Mouse (Mus musculus): Measurements from ENCODE around the gene Iqcn. TPM values are rescaled to one million over a fixed set of nuclear protein-coding genes. Genes with fewer than 3 reads are reported as not detected.

The Iqcn gene
- polyA plus RNA-seq, 1 experiment from 2014 or later = 0.07 TPM

DNA sequence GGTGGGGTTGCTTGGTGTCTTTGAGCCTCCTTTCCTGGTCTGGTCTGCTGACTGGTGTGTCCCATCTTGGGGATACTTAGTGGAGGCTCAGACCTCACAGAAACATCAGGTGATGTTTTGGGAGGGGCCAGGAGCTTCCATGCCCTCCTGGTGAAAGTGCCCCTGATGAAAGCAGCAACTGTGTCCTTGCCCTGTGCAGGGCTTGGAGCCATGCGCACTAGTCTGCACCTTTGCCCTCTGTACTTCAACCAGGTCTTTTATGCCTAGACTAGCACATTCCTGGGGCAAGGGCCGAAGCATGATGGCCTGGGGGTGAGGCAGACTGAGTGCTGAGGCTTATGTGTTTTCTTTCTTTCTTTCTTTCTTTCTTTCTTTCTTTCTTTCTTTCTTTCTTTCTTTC, 37.7 kb upstream of the Iqcn start:
- H3K36me3 ChIP-seq = no peaks in the 10 kb centered on the region
- peaks cover 2% of the 10 kb centered on the region; the same call in 1 of the 2 replicates for H3K4me1 ChIP-seq
- H3K27ac ChIP-seq = no peak overlapping the region
- H3K9ac ChIP-seq = no peak overlapping the region
- H3K4me2 ChIP-seq = no peak overlapping the region
- 39% methylated on average over 2 of the region's 2 CpGs for WGBS
- no peak overlapping the region for H3K4me3 ChIP-seq
- H3K27me3 ChIP-seq = no peaks in the 10 kb centered on the region
- H3K9me3 ChIP-seq = no peaks in the 10 kb centered on the region
- ATAC-seq (ENCODE audit: insufficient number of reproducible peaks, insufficient read depth, low FRiP score, low TSS enrichment, low read depth) = no peak

DNA sequence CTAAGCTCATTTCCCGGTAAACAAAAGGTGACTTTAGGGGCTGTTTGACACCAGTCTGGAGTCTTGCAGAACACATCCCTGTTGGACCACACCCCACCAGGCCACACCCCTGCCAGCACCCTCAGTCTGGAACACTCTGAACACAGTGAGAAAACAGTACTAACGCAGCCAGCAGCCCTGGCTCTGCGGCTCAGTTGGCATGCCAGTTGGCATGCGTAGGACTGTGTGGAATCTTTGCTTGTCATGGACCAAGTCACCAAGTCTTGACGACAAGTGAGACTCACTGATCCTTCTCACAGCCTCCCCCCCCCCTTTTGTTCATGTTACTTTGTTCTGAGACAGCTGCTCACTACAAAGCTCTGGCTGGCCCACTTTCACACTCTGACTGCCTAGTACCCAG, 36.2 kb upstream of the Iqcn start:
- no peak for ATAC-seq (ENCODE audit: insufficient number of reproducible peaks, insufficient read depth, low FRiP score, low TSS enrichment, low read depth)
- H3K27me3 ChIP-seq = no peaks in the 10 kb centered on the region
- no peak overlapping the region for H3K4me2 ChIP-seq
- no peaks in the 10 kb centered on the region for H3K9me3 ChIP-seq
- H3K4me3 ChIP-seq = no peak overlapping the region
- WGBS = 71% methylated on average over 5 of the region's 5 CpGs
- no peaks in the 10 kb centered on the region for H3K36me3 ChIP-seq
- no peak overlapping the region for H3K27ac ChIP-seq
- H3K4me1 ChIP-seq = no peaks in the 10 kb centered on the region
- H3K9ac ChIP-seq = no peak overlapping the region

DNA sequence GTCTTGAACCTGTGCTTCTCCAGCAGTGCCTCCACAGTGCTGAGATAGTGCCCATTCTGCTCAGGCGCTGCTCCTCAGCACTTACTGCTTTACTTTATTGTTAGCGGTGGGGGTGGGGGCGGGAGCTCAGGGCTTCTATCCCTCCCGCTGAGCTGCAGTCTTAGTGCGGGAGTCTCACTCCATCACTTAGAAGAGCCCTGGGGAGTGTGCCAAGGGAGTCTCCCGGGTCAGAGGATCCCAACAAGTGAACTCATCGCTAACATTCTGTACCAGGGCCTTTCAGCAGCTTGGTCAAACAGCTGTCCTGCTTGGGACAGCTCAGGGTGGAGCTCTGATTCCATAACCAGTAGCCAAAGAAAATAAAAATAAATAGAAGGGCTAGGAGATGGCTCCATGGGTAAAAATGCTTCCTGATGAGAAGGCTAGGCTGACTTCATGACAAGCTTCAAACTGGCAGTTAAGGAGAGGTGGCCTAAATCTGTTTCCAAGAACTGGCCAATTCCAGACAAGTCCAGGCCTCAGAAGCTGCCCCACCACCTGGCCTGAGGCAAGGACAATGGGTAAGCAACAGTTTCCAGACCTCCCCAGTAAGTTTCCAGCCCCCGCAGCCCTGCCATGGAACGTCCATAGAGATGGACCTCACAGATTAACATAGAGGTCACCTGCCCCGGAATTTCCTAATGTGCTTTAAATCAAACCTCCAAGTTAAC, 31.5 kb upstream of the Iqcn start:
- H3K36me3 ChIP-seq = peaks cover 8% of the 10 kb centered on the region; the same call in 1 of the 2 replicates
- H3K4me1 ChIP-seq = peaks cover 18% of the 10 kb centered on the region
- ATAC-seq (ENCODE audit: insufficient number of reproducible peaks, insufficient read depth, low FRiP score, low TSS enrichment, low read depth) = no peak
- 66% methylated on average over 10 of the region's 10 CpGs for WGBS
- H3K9me3 ChIP-seq = no peaks in the 10 kb centered on the region
- H3K9ac ChIP-seq = 0 out of 2 replicates have a peak overlapping the region, but pooled peaks have one; percentile 16
- no peak overlapping the region for H3K4me2 ChIP-seq
- H3K27ac ChIP-seq = no peak overlapping the region
- no peak overlapping the region for H3K4me3 ChIP-seq
- H3K27me3 ChIP-seq = no peaks in the 10 kb centered on the region

DNA sequence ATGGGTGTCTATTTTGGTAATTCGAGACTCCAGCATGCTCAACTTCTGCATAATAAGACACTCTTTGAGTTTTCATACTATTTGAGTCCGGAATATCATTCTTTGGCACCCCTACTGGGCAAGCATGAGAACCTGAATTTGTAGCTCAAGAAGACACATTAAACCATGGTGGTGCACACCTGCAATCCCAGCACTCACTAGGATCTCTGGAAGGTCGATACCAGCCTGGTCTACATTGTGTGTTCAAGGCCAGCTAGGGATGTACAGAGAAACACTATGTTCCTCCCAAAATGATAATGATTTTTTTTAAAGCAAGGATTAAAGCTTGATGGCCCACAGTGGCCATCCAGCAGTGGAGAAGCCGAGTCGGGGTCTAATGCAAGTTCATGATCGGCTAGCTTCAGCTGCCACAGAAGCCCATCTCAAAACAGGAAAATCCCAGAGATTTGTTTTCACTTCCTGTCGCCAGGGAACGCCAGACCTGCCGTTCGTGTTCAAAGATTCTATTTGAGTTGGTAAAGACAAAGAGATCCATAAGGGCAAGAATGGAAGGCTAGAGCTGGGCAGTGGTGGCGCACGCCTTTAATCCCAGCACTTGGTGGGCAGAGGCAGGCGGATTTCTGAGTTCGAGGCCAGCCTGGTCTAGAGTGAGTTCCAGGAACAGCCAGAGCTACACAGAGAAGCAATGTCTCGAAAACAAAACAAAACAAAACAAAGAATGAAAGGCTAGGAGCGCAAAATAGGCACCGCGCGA, 30.8 kb upstream of the Iqcn start:
- H3K36me3 ChIP-seq = peaks cover 13% of the 10 kb centered on the region
- peak overlapping the region; percentile 68 for H3K4me2 ChIP-seq
- H3K4me3 ChIP-seq = peak overlapping the region; percentile 68
- no peak; the same call in 1 of the 2 replicates for ATAC-seq (ENCODE audit: insufficient number of reproducible peaks, insufficient read depth, low FRiP score, low TSS enrichment, low read depth)
- peak overlapping the region; percentile 89 for H3K27ac ChIP-seq
- peak overlapping the region; percentile 71 for H3K9ac ChIP-seq
- no peaks in the 10 kb centered on the region for H3K27me3 ChIP-seq
- peaks cover 18% of the 10 kb centered on the region for H3K4me1 ChIP-seq
- 39% methylated on average over 19 of the region's 19 CpGs for WGBS
- no peaks in the 10 kb centered on the region for H3K9me3 ChIP-seq

DNA sequence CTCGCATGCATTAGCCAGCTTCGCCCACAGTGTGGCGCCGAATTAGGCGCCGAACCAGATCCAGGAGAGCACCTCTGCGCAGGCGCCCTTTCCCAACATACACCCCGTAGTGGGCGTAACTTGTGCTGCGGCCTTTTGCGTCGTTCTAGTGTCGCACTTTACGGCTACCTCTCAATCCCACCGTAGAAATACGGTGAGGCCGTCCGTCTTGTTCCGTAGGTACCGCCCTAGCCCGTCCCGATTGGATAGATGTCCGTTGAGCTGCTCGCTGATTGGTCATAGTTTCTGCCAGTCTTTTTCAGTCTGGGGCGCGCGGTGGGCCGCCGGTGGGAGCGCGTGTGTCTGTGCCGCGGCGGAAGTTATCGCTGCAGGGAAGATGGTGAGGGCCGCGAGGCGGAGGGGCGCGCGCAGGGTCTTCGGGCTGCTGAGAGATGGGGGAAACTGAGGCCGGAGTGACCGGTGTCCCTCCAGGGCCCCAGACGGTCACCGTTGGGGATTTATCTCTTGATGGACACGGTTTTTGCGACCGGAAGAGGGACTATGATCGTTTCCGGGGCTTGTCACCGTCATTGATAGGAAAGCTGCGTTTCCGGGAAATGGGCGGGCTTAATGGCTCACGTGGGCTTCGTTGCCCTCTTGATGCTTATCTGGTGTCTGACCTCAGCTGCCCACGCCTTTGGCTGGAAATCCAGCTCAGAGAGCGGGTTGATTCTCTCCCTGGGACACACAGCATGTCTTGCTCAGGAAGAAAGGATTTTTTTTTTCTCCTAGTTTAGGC, 30.0 kb upstream of the Iqcn start, which contains the start of gene Lsm4:
Gene Lsm4, plus strand, starts transcription at position 170 of the 778 bp plus-strand sequence.
- no peaks in the 10 kb centered on the region for H3K9me3 ChIP-seq
- H3K4me1 ChIP-seq = peaks cover 18% of the 10 kb centered on the region
- H3K27me3 ChIP-seq = no peaks in the 10 kb centered on the region
- H3K4me3 ChIP-seq = peak within 1 kb of the TSS; percentile 68
- peaks cover 20% of the 10 kb centered on the region for H3K36me3 ChIP-seq
- H3K27ac ChIP-seq = peak within 1 kb of the TSS; percentile 95
- peak; percentile 95 for ATAC-seq (ENCODE audit: insufficient number of reproducible peaks, insufficient read depth, low FRiP score, low TSS enrichment, low read depth)
- under 1% methylated on average over 60 of the region's 60 CpGs for WGBS
- H3K9ac ChIP-seq = peak within 1 kb of the TSS; percentile 80
- H3K4me2 ChIP-seq = peak within 1 kb of the TSS; percentile 68

DNA sequence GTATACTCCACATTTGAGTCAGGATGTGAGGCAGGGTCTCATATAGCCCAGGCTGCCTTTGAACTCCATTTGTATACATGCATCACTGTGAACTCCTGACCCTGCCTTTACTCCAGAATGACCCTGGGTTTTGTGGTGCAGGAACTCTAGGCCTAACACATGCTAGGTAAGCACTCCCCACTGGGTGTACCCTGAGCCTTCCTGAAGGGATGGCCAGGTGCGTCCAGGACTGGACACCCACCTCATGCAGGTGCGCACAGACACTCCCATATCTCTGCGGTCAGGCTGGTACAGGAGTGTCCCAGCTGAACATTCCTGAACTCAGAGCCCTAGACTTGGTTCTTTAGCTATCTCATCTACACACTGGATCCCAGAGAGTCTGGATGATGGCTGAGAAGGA, 29.1 kb upstream of the Iqcn start:
- Histone ChIP-seq H3K4me1 (peaks cover 18% of the 10 kb centered on the region), H3K9me3 (no peaks in the 10 kb centered on the region), H3K4me3 (peak overlapping the region; percentile 68), H3K9ac (peak overlapping the region; percentile 80), H3K4me2 (peak overlapping the region; percentile 68), H3K27ac (peak overlapping the region; percentile 95), H3K27me3 (no peaks in the 10 kb centered on the region), H3K36me3 (peaks cover 29% of the 10 kb centered on the region)
- no peak for ATAC-seq (ENCODE audit: insufficient number of reproducible peaks, insufficient read depth, low FRiP score, low TSS enrichment, low read depth)
- WGBS = 86% methylated on average over 3 of the region's 3 CpGs

DNA sequence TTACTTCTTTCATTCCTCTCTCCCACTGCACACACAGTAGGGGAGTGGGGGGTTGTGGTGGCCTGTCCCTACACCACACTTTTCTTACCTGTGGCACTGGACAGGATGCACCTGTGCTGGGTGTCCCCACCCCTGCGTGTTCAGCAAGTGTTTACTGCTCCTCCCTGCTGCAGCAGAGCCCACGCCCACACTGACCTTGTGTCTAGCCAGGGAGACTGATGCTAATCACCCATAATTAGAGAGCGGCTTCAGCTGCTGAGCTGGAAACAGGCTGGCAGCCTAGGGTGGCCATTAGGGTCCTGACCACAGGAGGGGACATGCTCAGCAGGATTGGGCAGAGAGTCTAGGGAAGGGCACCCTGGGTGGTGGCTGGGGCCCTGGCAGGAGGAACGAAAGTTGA, 28.5 kb upstream of the Iqcn start:
- H3K27me3 ChIP-seq = no peaks in the 10 kb centered on the region
- peaks cover 18% of the 10 kb centered on the region for H3K4me1 ChIP-seq
- H3K9me3 ChIP-seq = no peaks in the 10 kb centered on the region
- H3K9ac ChIP-seq = peak overlapping the region; percentile 80; the same call in 1 of the 2 replicates
- peak overlapping the region; percentile 68; the same call in 1 of the 2 replicates for H3K4me2 ChIP-seq
- no peak overlapping the region for H3K27ac ChIP-seq
- H3K4me3 ChIP-seq = no peak overlapping the region
- no peak for ATAC-seq (ENCODE audit: insufficient number of reproducible peaks, insufficient read depth, low FRiP score, low TSS enrichment, low read depth)
- 63% methylated on average over 4 of the region's 4 CpGs for WGBS
- peaks cover 35% of the 10 kb centered on the region for H3K36me3 ChIP-seq

DNA sequence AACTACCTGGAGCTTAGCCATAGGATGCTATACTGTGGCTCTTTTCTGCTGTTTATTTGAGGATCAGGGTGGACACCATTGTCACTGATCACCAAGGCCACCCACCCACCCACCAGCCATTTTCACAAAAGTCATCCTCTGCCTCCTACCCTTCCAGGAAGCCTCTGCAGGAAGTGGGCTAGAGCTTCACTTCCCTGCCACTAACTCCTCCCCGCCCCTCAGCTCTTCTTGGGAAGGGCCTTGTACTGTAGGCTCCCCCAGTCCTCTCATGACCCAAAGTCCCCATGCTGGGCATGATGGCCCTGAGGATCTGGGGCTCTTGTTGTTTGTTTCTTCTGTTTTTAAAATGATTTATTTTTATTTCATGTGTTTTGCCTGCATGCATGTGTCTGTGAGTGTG, 27.9 kb upstream of the Iqcn start:
- WGBS = 80% methylated on average over 1 of the region's 1 CpGs
- no peak overlapping the region for H3K4me2 ChIP-seq
- H3K4me3 ChIP-seq = no peak overlapping the region
- H3K27me3 ChIP-seq = no peaks in the 10 kb centered on the region
- H3K27ac ChIP-seq = no peak overlapping the region
- no peak overlapping the region for H3K9ac ChIP-seq
- H3K9me3 ChIP-seq = no peaks in the 10 kb centered on the region
- H3K4me1 ChIP-seq = peaks cover 18% of the 10 kb centered on the region
- peaks cover 41% of the 10 kb centered on the region for H3K36me3 ChIP-seq
- ATAC-seq (ENCODE audit: insufficient number of reproducible peaks, insufficient read depth, low FRiP score, low TSS enrichment, low read depth) = no peak

DNA sequence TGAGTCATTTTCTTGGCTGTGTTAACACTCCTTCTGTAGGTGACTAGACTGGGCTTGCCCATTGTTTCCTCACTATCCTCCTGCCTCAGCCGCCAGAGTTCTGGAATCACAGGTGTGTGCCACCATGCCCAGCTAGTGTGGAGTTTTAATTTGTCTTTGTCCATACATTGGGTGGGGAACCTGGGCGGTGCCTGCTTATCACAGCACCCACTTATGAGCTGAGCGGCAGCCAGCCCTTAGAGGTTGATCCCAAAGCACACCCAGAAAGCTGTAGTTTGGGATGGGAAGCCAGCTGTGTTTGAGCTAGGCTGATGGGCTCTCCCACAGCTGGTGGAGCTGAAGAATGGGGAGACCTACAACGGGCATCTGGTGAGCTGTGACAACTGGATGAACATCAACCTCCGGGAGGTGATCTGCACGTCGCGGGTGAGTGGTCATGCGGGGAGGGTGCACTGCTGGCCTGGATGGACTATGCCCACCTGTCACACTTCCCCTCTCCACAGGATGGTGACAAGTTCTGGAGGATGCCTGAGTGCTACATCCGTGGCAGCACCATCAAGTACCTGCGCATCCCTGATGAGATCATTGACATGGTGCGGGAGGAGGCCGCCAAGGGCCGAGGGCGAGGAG, 25.7 kb upstream of the Iqcn start:
- WGBS = 92% methylated on average over 15 of the region's 15 CpGs
- H3K4me1 ChIP-seq = peaks cover 28% of the 10 kb centered on the region
- no peaks in the 10 kb centered on the region for H3K9me3 ChIP-seq
- no peak for ATAC-seq (ENCODE audit: insufficient number of reproducible peaks, insufficient read depth, low FRiP score, low TSS enrichment, low read depth)
- H3K9ac ChIP-seq = 0 out of 2 replicates have a peak overlapping the region, but pooled peaks have one; percentile 33
- peaks cover 41% of the 10 kb centered on the region for H3K36me3 ChIP-seq
- H3K27ac ChIP-seq = no peak overlapping the region
- no peaks in the 10 kb centered on the region for H3K27me3 ChIP-seq
- no peak overlapping the region for H3K4me3 ChIP-seq
- H3K4me2 ChIP-seq = no peak overlapping the region

DNA sequence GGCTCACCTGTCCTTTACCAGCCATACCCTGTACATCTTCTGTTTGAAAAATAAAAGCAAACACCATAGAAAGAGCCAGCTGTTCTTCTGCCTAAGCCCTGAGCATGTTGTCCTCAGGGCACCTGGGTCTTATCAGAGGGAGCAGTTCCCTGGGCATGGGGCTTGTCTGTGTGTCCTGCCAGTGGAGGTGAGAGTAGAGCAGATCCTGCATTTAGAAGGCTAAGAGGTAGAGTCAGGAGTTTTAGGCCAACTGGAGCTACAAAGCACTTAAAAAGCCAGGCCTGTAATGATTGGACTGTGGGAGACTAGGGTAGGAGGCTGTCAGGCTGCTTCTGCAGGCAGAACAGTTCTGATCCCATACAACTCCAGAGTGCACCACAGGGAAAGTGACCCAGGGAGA, 24.6 kb upstream of the Iqcn start:
- H3K27ac ChIP-seq = no peak overlapping the region; the same call in 1 of the 2 replicates
- H3K36me3 ChIP-seq = peaks cover 41% of the 10 kb centered on the region
- H3K4me3 ChIP-seq = no peak overlapping the region
- H3K4me1 ChIP-seq = peaks cover 27% of the 10 kb centered on the region
- ATAC-seq (ENCODE audit: insufficient number of reproducible peaks, insufficient read depth, low FRiP score, low TSS enrichment, low read depth) = no peak
- no peak overlapping the region for H3K9ac ChIP-seq
- no peaks in the 10 kb centered on the region for H3K9me3 ChIP-seq
- no peak overlapping the region for H3K4me2 ChIP-seq
- no peaks in the 10 kb centered on the region for H3K27me3 ChIP-seq

DNA sequence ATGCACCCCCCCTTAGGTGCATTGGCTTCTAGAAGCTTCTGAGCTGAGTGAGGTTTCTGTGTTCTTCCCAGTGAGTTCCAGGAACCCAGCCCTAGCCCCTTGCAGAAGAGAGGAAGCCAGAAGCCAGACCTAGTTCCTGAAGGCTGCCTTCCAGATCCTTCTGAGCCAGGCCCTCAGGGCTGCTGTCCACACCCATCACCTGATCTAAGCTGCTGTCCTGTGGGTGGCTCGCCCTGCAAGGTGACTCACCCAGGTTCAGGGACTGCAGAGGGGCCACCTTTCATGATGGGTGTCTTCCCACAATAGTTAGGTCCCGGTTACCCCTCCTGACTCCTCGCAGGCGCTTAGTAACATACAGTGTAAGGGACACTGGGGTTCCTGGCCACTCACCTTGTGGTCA, 23.9 kb upstream of the Iqcn start:
- Histone ChIP-seq H3K9me3 (no peaks in the 10 kb centered on the region), H3K36me3 (peaks cover 41% of the 10 kb centered on the region), H3K4me2 (no peak overlapping the region), H3K9ac (no peak overlapping the region), H3K4me1 (peaks cover 21% of the 10 kb centered on the region), H3K27ac (no peak overlapping the region), H3K27me3 (no peaks in the 10 kb centered on the region), H3K4me3 (no peak overlapping the region)
- WGBS = 95% methylated on average over 4 of the region's 4 CpGs
- ATAC-seq (ENCODE audit: insufficient number of reproducible peaks, insufficient read depth, low FRiP score, low TSS enrichment, low read depth) = no peak
